Mouse (Mus musculus): Measurements from ENCODE around the gene Mical2. TPM values are rescaled to one million over a fixed set of nuclear protein-coding genes. Genes with fewer than 3 reads are reported as not detected.
A peak's percentile ranks its signal among the peaks of the same experiment; 100 is the strongest.

The Mical2 gene
- polyA plus RNA-seq, 3 experiments from 2014 or later: 1.5 to 5.7 (median 1.7) TPM

DNA sequence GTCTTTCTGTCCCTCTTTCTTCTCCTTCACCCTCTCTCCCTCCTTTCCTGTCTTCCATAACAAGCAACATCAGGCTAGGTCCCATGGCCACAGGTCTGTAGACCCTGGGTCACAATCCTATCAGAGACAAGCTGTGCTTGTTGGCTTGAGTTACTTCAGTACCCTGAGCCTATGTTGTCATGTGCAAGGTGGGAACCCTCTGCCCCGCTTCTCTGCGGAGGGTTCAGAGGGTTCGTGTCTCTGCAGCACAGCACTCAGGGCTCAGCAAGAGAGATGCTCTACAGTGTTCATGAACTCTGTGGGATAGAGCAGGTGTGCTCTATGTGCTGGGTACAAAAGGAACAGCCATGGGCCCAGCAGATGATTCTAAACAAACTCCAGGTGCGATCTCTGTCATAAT is 16.0 kb upstream of the Mical2 start:
- no peak for ATAC-seq

DNA sequence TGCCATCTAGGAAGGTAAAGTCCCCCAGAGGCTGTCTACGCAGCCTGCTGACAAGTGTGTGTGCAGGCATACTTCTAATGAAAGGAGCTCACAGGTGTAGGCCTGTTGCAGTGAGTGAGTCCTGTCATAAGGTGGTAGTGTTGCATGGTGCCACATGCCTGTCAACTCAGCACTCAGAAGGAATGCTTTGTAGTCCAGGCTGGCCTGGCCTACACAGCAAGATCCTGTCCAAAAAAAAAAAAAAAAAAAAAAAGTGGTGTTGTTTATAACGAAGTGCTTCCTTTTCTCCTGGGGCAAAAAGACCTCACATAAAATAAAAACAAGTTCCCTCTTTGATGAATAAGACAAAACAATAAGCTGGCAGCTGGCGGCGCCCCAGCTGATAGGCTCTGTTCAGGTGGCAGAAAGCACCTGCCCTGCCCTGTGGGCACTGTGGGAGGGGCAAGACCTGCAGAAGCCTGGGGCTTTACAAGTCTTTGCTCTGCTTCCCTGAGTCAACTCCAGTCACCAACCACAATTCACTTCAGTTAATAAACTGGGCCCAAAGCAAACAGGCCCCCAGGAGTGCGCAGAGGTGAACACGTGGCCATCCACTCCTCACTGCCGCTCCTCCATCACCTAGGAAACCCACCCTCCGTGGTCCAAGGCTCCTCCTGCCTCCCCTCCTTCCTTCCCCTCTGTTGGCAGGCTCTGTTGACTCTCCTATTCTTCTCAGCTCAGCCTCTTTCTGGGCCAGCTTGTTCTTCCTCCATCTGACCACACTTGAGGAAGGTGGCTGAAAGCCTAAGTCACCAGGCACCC is 12.5 kb upstream of the Mical2 start:
- ATAC-seq: peak; percentile 62

DNA sequence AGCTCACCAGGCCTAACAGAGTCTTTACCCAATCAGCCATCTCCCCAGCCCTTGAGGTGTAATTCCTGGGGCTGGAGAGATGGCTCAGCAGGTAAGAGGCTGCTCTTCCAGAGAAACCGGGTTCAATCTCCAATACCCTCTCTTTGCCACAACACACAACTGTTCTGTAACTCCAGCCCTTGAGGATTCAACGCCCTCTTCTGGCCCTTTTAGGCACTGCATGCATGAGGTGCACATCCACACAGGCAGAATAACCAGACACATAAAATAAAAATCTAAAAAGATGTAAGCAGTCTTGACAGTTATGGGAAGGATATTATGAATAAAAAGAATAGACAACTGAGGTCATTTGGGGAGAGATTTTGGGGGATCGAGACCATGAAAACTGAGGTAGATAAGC is 9.8 kb upstream of the Mical2 start:
- ATAC-seq: no peak

DNA sequence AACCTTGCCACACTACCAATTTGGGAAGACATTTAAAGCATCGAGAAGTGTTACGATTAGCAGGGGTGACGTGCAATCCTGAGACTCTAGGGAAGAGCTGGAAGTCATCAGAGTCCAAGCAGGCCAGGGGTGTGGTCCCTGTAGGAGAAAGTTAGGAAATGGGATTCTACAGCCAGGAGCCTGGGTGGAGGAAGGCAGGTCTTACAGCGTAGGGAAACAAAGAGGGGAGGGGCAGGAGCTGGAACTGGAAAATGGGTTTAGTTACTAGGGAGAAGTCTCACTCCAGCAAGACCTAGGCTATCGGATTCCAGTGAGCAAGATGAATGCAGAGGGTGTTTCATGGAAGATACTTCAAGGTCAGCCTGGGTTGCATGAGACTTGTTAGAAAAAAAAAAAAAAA is 8.9 kb upstream of the Mical2 start:
- no peak for ATAC-seq

DNA sequence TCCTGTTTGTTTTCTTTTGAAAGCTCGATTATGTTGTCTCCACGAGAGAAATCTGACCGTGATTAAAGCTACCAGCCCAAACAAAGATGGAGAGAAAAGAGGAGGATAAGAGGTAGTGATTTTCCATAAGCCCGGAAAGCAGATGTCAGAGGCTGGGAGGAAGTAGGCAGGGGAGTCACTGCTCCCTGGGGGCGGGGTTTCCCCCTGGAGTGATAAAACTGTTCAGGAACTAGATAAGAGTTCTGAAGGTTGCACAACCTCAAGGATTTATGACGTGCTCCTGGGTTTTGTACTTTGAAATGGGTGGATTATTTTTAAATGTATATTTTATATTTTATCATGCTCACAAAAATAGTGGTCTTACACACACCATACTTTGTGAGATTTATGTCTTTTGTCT is 8.4 kb upstream of the Mical2 start:
- ATAC-seq: no peak

DNA sequence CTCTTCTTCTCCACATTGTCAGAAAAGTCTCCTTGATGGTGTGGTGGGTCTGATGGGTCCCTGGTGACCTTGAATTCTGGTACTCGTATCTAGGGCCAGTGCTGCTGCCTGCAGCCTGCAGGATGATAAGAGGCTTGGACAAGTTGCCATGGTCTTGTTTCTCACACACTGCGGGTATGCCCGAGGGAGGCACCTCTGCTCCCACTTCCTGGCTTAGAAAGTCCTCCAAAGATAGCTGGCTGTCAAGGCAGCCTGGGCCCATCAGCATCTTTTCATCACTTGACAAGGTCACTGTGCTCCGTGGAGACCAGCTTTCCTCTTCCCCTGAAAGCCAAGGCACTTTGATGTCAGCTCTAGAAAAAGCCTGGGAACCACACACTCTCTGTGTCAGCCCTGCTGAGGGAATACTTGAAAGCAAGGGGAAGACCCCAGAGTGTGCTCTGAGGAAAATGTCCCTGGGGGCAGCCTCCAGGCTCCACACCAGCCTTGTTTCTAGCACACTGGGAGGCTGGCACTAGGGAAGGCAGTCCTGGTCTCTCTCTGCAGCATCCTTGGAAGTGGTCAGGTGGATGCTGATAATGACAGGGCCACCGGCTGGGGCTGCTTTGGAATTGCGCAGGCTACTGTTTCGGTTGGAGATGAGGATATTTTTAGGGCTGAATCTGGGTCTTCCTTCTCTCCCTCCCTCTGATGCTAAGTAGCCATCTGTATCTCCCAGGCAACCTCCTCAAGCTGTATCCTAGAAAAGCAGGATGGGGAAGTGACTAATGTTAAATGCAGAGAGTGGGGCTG is 2.7 kb upstream of the Mical2 start:
- ATAC-seq: no peak

DNA sequence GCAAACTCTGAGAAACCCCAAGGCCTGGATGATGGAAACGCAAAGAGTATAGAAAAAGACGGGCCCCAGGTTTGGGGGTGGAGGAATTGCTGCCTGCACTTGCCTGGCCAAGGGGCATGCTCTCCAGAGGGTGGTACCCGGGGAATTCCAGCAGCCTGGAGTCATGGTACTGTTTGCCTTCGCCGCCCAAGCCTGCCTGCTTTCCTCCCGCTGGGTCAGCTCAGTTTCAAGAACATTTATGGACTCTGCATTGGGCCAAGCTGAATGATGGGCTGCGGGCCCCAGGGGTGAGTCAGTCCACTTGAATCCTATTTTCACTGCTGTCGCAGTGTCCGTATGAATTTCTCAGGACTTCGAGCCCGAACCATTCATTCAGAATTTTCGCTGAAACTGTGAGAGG is 802 bp upstream of the Mical2 start:
- no peak for ATAC-seq

DNA sequence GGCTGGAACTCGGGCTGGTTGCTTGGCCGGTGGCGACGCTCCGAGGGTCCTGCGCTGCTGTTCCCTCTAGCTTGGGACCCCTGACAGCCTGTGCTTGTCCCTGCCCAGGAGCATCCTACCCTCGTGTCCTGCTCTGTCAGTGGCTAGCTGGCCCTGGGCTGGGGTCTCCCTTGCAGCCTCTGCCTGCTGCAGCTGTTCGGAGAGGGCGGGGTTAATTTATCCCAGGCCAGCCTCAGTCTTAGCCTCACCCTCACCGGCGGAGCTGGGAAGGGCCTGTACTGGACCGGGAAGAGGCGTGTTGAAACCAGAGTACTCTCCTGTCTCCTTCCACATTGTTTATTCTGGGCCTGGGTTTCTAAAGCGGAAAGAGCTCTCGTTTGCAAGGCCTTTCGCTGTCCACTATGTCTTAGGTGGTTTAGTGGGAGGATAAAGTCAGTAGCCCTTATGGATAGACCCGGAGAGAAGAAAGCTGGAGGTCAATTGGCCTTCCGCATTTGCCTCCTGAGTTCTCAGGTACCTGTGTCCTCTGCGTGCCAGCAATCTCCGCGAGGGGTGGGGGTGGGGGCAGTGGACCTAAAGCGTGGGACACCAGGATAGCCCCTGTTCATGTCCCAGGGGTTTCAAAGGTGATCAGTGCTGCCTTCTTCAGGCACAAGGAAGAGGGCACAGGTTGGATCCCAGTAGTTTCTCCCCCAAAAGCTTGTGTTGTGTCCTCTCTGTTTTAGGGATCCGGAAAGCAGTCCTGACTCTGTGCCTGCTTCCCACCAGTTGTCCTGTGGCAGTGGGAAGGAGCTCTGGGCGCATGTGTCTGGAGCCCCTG is 1.0 kb downstream of the Mical2 start:
- ATAC-seq: no peak

DNA sequence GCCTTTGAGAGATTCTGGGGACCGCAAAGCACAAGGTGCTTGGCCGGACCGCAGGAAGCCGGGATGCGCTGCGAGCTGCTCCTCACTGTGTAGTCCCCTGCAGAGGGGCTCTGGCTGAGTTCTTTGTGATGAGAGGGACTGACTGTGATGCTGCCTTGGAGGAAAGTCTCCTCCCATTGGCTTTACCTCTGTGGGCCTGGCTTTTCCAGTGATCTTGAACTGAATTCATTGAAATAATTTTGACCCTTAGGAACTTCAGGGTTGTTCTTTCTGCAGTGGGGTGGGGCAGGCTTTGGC is 1.6 kb downstream of the Mical2 start:
- ATAC-seq: no peak

DNA sequence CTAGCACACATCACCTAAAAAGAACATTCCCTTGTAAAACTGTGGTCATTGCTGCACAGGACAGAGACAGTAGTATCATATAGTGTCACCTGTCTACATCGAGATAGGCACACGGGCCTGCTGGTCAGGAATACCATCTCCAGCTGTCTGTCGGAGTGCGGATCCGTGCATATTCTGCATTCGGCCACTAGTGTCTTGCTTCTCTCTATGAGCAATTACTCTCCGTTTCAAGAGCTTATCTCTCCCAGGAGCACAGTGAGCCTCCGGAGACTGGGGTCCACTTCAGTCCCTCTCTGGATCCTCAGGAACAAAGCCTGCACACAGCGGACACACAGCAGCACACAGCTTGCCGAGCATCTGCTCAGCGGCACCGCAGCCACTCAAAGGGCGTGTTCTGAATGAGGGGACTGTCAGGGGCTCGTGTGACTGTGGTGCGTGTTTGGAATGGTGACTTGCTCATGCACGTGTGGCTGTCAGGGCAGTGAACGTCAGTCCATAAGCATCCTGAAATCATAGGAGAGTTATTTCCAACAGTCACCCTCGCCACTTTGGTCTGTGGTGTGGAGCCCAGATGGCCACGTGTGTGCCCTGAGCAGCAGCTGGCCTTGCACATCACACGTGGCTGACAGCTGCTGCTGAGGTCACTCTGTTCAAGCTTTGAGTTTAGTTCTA is 3.3 kb downstream of the Mical2 start:
- no peak for ATAC-seq

DNA sequence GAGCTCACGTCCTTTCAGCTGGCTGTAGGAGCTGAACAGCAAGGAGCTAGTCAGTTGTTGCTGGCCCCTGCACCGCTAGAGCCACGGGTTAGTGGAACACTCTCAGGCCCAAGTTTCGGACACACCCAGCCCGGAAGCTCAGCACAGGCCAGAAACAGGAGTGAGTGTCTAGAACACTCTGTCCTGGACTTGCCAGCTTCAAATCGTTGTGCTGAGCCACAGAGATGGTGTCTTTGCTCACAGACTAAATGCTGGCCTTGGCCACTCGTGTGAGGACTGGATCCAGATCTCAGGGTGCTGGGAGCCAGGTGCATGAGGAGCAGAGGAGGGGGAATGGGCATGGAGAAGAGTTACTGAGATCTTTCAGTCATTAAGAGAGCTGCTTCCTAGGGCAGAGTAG is 6.1 kb downstream of the Mical2 start:
- ATAC-seq: no peak

DNA sequence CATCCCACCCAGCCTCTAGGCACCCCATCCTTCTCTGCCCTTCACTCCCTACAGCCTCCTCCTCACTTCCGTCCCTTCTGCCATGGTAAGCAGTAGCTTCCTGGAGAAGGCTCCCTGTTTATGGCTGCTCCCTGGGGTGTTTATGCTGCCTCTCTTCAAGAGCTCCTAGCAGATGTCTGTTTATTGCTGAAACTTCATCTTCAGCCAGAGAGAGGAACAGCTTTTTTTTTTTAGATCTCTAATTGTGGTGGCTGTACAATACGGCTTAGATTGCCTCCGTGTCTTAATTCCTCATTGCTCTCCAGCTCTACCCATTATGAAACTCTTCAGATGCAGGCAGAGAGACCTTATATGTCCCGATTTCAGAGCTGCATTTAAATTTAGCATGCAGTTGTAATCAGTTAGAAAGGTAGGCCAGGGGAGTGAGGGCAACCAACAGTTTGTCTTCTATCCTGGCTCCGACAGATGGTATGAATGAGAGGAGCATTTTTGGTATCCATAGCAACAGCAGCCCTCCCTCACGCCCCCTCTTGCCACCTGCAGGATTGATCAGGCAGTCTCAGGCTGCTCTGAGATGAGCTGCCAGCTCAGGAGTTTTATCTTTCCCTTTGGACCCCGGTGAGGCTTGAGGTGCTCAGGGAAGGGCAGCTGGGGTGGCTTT is 7.8 kb downstream of the Mical2 start:
- ATAC-seq: no peak

DNA sequence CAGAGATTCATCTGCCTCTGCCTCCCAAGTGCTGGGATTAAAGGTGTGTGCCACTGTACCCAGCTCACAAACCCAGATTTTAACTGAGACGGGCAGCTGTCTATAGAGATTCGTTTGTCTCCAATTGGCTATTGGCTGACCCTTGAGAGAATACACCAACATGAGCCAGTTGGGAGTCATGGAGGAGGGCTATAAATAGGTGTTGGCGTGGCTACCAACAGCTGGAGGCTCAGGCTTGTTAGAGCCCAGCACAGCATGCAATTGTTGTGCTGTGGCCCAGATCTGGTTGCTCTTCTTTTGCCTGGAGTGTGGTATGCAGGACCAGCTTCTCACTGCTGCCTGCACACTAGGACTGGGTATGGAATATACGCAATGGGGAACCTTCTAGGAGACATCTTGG is 8.8 kb downstream of the Mical2 start:
- ATAC-seq: no peak

DNA sequence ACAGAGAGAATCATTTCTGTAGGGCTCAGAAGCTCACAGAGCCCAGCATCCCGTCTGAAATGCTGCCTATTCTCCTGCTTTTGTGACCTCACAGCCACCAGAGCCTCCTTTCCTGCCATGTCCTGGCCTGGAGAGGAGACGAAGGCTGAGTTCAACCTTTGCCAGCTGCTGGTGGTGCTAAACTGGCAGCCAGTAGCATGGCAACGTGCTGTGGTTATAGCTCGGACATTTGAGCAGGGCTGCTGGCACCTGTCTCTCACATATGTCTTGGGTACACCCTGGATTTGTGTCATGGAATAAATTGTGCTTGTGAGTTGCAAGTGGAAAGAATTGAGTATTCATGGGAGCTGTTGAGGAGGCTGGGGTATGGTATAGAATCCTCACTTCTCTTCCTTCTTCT is 9.8 kb downstream of the Mical2 start:
- no peak for ATAC-seq

DNA sequence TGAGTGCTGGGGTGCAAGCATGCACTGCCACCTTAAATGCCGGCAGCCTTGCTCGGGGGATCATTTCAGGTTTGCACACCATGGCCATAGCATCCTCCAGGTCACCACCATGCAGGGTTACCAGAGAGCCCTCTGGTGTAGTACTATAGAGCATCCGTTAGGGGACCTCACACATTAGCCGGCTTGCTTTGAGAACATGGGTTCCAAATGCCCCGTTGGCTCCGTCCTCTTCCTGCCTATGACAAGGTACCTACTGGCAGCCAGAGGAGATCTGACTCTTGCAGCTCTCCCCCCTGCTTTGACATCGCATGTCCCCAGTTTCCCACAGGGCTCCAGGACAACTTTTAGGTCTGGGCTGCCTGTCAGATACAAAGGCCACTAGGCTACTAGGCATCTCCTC is 11.6 kb downstream of the Mical2 start:
- ATAC-seq: no peak

DNA sequence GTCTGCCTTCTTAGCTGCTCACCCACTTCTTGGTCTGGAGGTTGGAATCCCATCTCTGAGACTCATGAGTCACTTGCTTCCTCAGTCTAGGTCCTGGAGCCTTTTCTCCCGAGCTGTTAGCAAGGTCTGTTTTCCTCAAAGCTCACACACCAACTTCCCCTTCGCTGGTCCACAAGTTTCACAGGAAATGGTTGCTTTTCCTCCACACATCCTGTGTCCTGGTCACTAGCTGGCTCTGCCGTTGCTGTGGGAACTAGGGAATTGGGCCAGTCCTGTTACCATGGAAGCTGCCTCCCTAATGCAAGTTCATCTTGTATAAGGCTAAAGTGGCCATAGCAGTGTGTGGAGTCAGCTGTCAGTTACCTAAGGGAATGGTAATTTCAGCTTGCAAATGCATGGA is 12.2 kb downstream of the Mical2 start:
- no peak for ATAC-seq

DNA sequence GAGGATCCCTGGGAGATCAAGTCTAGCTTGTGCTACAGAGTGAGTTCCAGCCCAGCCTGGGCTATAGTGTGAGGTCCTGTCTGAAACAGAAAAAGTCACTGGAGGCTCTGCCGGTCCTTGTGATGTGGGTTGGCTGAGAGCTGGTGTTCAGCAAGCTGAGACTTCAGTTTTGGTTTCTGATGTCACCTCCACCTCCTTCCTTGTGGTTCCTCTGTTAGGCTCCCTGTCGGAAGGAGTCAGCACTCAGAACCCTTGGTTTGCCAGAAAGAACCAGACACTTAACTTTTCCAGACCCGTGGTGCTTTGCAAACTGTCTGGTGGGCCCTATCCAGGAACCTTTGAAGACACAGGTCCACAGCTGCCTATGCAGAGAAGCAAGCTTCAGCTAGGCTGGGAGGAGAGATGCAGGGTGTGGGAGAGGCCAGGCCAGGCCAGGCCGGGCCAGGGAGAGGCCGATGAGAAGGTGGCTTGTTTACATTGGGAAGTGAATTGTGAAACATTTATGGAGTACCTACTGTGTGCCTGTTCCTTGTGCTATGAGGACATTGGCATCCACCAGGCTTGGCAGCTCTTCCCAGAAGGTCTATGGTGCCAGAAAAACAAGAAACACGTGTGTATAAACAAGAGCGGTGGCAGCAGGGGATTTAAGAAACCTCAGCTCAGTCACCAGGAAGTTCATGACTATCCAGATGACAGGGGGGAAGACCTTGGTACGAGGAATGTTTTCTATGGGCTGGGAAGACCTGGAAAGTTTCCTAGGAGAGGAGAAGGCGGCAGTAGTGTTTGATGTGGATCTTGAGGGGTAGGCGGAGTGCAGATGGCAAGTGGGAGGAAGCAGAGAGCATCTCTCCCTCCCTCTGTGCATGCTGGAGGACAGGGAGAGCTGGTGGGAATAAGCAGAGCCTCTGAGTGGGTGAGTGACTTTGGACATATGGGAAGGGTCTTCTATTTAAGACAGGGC is 13.4 kb downstream of the Mical2 start:
- no peak for ATAC-seq

DNA sequence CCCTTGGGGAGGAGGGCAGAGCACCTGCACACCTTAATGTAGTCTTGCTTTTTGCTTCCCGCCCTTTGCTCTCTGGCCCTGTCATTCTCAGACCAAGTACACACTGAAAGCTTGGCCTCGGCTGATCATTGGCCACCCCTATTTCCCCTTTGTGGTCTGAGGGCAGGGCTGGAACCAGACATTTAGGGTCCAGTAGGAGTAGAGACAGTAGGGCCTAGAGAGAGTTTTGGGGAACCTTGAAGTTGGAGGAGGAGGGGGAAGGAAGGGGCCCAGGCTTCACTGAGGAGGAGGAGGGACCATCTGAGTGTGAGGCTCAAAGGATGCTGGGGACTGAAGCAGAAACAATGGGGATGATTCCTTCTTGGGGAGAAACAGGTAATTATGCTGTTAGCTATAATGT is 15.1 kb downstream of the Mical2 start:
- ATAC-seq: no peak

DNA sequence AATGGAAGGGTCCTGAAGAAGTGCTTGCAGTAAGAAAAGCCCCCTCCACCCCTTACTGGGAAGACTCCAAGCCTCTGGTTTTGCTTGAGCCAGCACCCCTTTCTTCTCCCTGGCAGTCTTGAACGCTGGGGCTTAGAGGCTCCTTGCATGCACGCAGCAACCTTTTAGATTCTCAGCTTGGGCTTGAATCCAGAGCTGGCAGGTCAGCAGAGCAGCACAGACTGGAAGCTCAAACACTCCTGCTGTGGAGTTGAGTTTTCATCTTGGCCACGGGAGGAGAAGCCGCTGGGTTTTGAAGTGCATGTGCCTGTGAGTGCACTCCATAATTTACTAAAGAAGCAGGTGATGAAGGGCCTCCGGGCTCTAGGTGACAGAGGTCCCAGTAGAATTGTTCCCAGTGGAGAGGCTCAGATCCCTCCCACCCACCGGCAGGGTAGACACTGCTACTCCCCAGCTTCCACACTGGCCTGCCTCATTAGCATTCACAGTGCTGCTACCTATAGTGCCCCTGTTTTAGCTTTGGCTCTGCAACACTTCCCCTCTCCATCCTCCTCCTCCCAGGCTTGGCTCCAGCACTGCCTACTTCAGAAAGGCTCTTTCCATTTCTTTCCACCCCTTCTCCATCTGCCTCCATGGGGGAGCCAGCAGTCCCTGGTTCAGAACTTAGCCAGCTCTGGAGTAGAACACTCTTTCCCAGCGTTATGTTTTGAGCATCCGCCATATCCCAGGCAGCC is 15.7 kb downstream of the Mical2 start:
- ATAC-seq: no peak

DNA sequence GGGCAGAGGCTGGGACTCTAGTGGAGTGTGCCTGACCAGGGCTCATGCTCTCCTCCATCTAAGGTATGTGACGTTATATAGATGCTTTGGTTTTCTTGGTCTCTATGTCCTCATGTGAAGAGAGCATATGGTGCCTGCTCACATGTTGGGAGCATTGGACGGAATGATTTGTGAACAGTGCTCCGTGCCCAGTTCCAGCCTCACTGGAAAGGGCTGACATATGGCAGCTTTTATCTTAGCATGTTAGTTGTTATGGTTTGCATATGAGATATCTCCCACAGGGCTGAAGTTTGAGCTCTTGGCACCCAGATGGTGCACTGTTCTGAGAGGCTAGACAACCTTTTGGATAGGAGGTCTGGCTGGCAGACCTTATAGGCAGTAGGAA is 16.3 kb downstream of the Mical2 start:
- no peak for ATAC-seq

DNA sequence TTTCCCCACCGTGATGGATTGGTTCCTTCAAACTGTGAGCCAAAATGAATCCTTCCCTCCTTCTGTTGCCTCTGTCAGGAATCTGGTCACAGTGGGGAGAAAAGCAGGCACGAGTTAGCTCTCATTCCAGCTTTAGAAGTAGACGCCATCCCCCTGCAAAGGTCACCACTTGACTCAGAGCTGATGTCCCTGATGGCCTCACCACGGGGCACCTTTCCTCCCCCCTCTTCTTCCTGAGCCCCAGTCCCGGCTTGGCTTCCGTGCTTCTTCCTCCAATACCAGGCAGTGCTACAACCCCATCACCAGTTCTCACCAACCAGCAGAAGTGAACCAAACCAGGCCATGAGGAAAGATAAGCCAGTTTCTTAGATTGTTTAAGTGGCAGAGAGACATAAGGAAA is 16.9 kb downstream of the Mical2 start:
- no peak for ATAC-seq
